Mouse (Mus musculus) testis, adult 10 weeks (tissue): ENCODE data around the gene Rnf213. TPM values are rescaled to one million over a fixed set of nuclear protein-coding genes. Genes with fewer than 3 reads are reported as not detected.

Experiments
- polyA plus RNA-seq: library from polyadenylated mRNA; stranded (reverse); fragments of 350-450 nt; fragmentation: Illumina TruSeq; extraction: RNeasy Lipid Tissue Mini Kit (QIAGEN cat#74804); gene quantifications from one replicate; pipeline ENCODE4 v1.2.3, GENCODE M21; 2014; ENCODE audit warnings: low read depth, low replicate concordance

Rnf213 gene
- 7.4 TPM for polyA plus RNA-seq

GRCm38 (mm10) chr11:119392800-119393482, at the start of gene Rnf213:
Gene Rnf213, plus strand, starts transcription at chr11:119393100.

GRCm38 (mm10) chr11:119355443-119356385, 37.2 kb upstream of the Rnf213 start, which contains the start of the genes Sgsh and Slc26a11:
Gene Sgsh, minus strand, starts transcription at chr11:119355536.
Gene Slc26a11, plus strand, starts transcription at chr11:119355557.

GRCm38 (mm10) chr11:119490861-119491689, 98.2 kb downstream of the Rnf213 start, which contains the start of gene Endov:
Gene Endov, plus strand, starts transcription at chr11:119491347.

Other genes starting within 250 kb of the Rnf213 start
- 0.25 TPM for gene Tbc1d16, start 164.6 kb upstream of the Rnf213 start, polyA plus RNA-seq
- 23.2 TPM for gene Ccdc40, start 164.5 kb upstream of the Rnf213 start, polyA plus RNA-seq
- gene Gaa, start 125.2 kb upstream of the Rnf213 start, polyA plus RNA-seq: 0.42 TPM
- gene Eif4a3, start 93.0 kb upstream of the Rnf213 start, polyA plus RNA-seq: 62.1 TPM
- not detected for gene Card14, start 85.3 kb upstream of the Rnf213 start, polyA plus RNA-seq
- 1.6 TPM for gene Sgsh, start 37.6 kb upstream of the Rnf213 start, polyA plus RNA-seq
- 1.1 TPM for gene Slc26a11, start 37.5 kb upstream of the Rnf213 start, polyA plus RNA-seq
- 0.43 TPM for gene Endov, start 98.2 kb downstream of the Rnf213 start, polyA plus RNA-seq
- gene Nptx1, start 154.7 kb downstream of the Rnf213 start, polyA plus RNA-seq: 0.07 TPM
- gene Rptor, start 209.8 kb downstream of the Rnf213 start, polyA plus RNA-seq: 4.4 TPM